Mouse (Mus musculus): Measurements from ENCODE around the gene Olfr358. TPM values are rescaled to one million over a fixed set of nuclear protein-coding genes. Genes with fewer than 3 reads are reported as not detected.

Olfr358 gene
- total RNA-seq (2014; fragmentation: Nextera tagmentation) (not detected in 2 replicates), total RNA-seq (2017) (not detected in 2 replicates)

- ATAC-seq (replicated peaks; ENCODE audit: poor library complexity, severe bottlenecking), result no peak
Observed at GRCm38 (mm10) chr2:37009235-37009634, at the start of gene Olfr358. TSS of gene Olfr358 (minus strand) at chr2:37009335.

GRCm38 (mm10) chr2:36997030-36997429 lies 12.1 kb downstream of the Olfr358 start:
- ATAC-seq (replicated peaks; ENCODE audit: poor library complexity, severe bottlenecking), result no peak

- no peak for ATAC-seq (replicated peaks; ENCODE audit: poor library complexity, severe bottlenecking)
Observed at GRCm38 (mm10) chr2:36993527-36993926, 15.6 kb downstream of the Olfr358 start, which contains the start of gene Olfr357. TSS of gene Olfr357 (plus strand) at chr2:36993827.

Other genes with a start within 250 kb of the Olfr358 start
- not detected in 2 replicates for gene Olfr348, start 225.1 kb downstream of the Olfr358 start, total RNA-seq (2014; fragmentation: Nextera tagmentation)
- gene Olfr348, start 225.1 kb downstream of the Olfr358 start, total RNA-seq (2017), result not detected in 2 replicates
- not detected in 2 replicates for gene Olfr50, start 218.8 kb downstream of the Olfr358 start, total RNA-seq (2014; fragmentation: Nextera tagmentation)
- gene Olfr50, start 218.8 kb downstream of the Olfr358 start, total RNA-seq (2017), result not detected in 2 replicates
- not detected in 2 replicates for gene Olfr3, start 192.3 kb downstream of the Olfr358 start, total RNA-seq (2014; fragmentation: Nextera tagmentation)
- not detected in 2 replicates for gene Olfr3, start 192.3 kb downstream of the Olfr358 start, total RNA-seq (2017)
- not detected in 2 replicates for gene Olfr350, start 163.0 kb downstream of the Olfr358 start, total RNA-seq (2014; fragmentation: Nextera tagmentation)
- not detected in 2 replicates for gene Olfr350, start 163.0 kb downstream of the Olfr358 start, total RNA-seq (2017)
- not detected in 2 replicates for gene Olfr351, start 146.7 kb downstream of the Olfr358 start, total RNA-seq (2014; fragmentation: Nextera tagmentation)
- not detected in 2 replicates for gene Olfr351, start 146.7 kb downstream of the Olfr358 start, total RNA-seq (2017)
- not detected in 2 replicates for gene Olfr352, start 140.9 kb downstream of the Olfr358 start, total RNA-seq (2014; fragmentation: Nextera tagmentation)
- gene Olfr352, start 140.9 kb downstream of the Olfr358 start, total RNA-seq (2017), result not detected in 2 replicates
- gene Olfr353, start 116.4 kb downstream of the Olfr358 start, total RNA-seq (2014; fragmentation: Nextera tagmentation), result not detected in 2 replicates
- gene Olfr353, start 116.4 kb downstream of the Olfr358 start, total RNA-seq (2017), result not detected in 2 replicates
- not detected in 2 replicates for gene Olfr354, start 103.7 kb downstream of the Olfr358 start, total RNA-seq (2014; fragmentation: Nextera tagmentation)
- not detected in 2 replicates for gene Olfr354, start 103.7 kb downstream of the Olfr358 start, total RNA-seq (2017)
- gene Olfr355, start 80.4 kb downstream of the Olfr358 start, total RNA-seq (2014; fragmentation: Nextera tagmentation), result not detected in 2 replicates
- gene Olfr355, start 80.4 kb downstream of the Olfr358 start, total RNA-seq (2017), result not detected in 2 replicates
- gene Olfr356, start 72.2 kb downstream of the Olfr358 start, total RNA-seq (2014; fragmentation: Nextera tagmentation), result not detected in 2 replicates
- gene Olfr356, start 72.2 kb downstream of the Olfr358 start, total RNA-seq (2017), result not detected in 2 replicates
- not detected in 2 replicates for gene Olfr357, start 15.5 kb downstream of the Olfr358 start, total RNA-seq (2014; fragmentation: Nextera tagmentation)
- not detected in 2 replicates for gene Olfr357, start 15.5 kb downstream of the Olfr358 start, total RNA-seq (2017)
- gene Olfr360, start 56.4 kb upstream of the Olfr358 start, total RNA-seq (2014; fragmentation: Nextera tagmentation), result not detected in 2 replicates
- gene Olfr360, start 56.4 kb upstream of the Olfr358 start, total RNA-seq (2017), result not detected in 2 replicates
- gene Olfr361, start 80.0 kb upstream of the Olfr358 start, total RNA-seq (2014; fragmentation: Nextera tagmentation), result not detected in 2 replicates
- not detected in 2 replicates for gene Olfr361, start 80.0 kb upstream of the Olfr358 start, total RNA-seq (2017)
- not detected in 2 replicates for gene Olfr362, start 108.6 kb upstream of the Olfr358 start, total RNA-seq (2014; fragmentation: Nextera tagmentation)
- gene Olfr362, start 108.6 kb upstream of the Olfr358 start, total RNA-seq (2017), result not detected in 2 replicates
- gene Olfr364-ps1, start 130.0 kb upstream of the Olfr358 start, total RNA-seq (2014; fragmentation: Nextera tagmentation), result not detected in 2 replicates
- not detected in 2 replicates for gene Olfr364-ps1, start 130.0 kb upstream of the Olfr358 start, total RNA-seq (2017)
- not detected in 2 replicates for gene Olfr365, start 178.9 kb upstream of the Olfr358 start, total RNA-seq (2014; fragmentation: Nextera tagmentation)
- not detected in 2 replicates for gene Olfr365, start 178.9 kb upstream of the Olfr358 start, total RNA-seq (2017)
- not detected in 2 replicates for gene Olfr366, start 202.2 kb upstream of the Olfr358 start, total RNA-seq (2014; fragmentation: Nextera tagmentation)
- not detected in 2 replicates for gene Olfr366, start 202.2 kb upstream of the Olfr358 start, total RNA-seq (2017)